Mouse (Mus musculus) cerebellum, adult 18-20 months (tissue): Measurements from ENCODE around the gene Psph.
"Not testable (repeated sequence)": the region's sequence is repeated elsewhere in the genome, so short reads cannot be mapped to it uniquely, and the experiment has no call there.

Source experiments
- DNase-seq, 2 experiments: peaks; one replicate each; pipeline ENCODE4 v3.0.0; 2021

Psph gene

GRCm38 (mm10) chr5:129786818-129787790 is at the start of gene Psph:
Psph (minus strand) TSS chr5:129787449.
- DNase-seq = peak; percentile 95

GRCm38 (mm10) chr5:129790591-129790990 is 3.3 kb upstream of the Psph start:
- DNase-seq = not testable (repeated sequence)

GRCm38 (mm10) chr5:129787818-129788593 is 757 bp upstream of the Psph start:
- no peak for DNase-seq

- DNase-seq = no peak
These were observed 1.1 kb downstream of the Psph start for GRCm38 (mm10) chr5:129786161-129786560.

- DNase-seq = no peak
These were observed 1.9 kb downstream of the Psph start for GRCm38 (mm10) chr5:129785235-129785870.

GRCm38 (mm10) chr5:129782211-129782610 is 5.0 kb downstream of the Psph start:
- DNase-seq = no peak

GRCm38 (mm10) chr5:129780131-129780530 is 7.1 kb downstream of the Psph start:
- no peak for DNase-seq

GRCm38 (mm10) chr5:129778996-129779716 is 8.1 kb downstream of the Psph start:
- peak; percentile 83 for DNase-seq

- no peak for DNase-seq
These were observed 8.8 kb downstream of the Psph start for GRCm38 (mm10) chr5:129778348-129778995.

- DNase-seq = no peak
These were observed 12.6 kb downstream of the Psph start for GRCm38 (mm10) chr5:129774661-129775060.

- not testable (repeated sequence) for DNase-seq
These were observed 13.9 kb downstream of the Psph start for GRCm38 (mm10) chr5:129773330-129773729.

GRCm38 (mm10) chr5:129772433-129772832 is 14.8 kb downstream of the Psph start:
- DNase-seq = no peak

GRCm38 (mm10) chr5:129770443-129771355 is 16.6 kb downstream of the Psph start:
- no peak for DNase-seq

- peak; percentile 12 to 20 for DNase-seq
These were observed 25.2 kb downstream of the Psph start for GRCm38 (mm10) chr5:129761865-129762540.

- no peak for DNase-seq
These were observed 27.2 kb downstream of the Psph start for GRCm38 (mm10) chr5:129759929-129760480.

GRCm38 (mm10) chr5:129756886-129757285 is 30.4 kb downstream of the Psph start:
- DNase-seq = no peak

GRCm38 (mm10) chr5:129744050-129744449 is 43.2 kb downstream of the Psph start:
- DNase-seq = no peak

- no peak for DNase-seq
These were observed 44.3 kb downstream of the Psph start for GRCm38 (mm10) chr5:129742903-129743488.

GRCm38 (mm10) chr5:129740976-129741375 is 46.3 kb downstream of the Psph start:
- peak in 1 of 2 experiments; percentile 42 for DNase-seq
